Mouse (Mus musculus): ENCODE measurements around the gene Ddx3x.
"Not testable (repeated sequence)": the region's sequence is repeated elsewhere in the genome, so short reads cannot be mapped to it uniquely, and the experiment has no call there.

Gene Ddx3x

GRCm38 (mm10) chrX:13281329-13282088, 739 bp downstream of the Ddx3x start:
- peak; percentile 82 for DNase-seq

- no peak for DNase-seq
Measured at GRCm38 (mm10) chrX:13282089-13282850, 1.5 kb downstream of the Ddx3x start.

- no peak for DNase-seq
Measured at GRCm38 (mm10) chrX:13285772-13286171, 5.0 kb downstream of the Ddx3x start.

GRCm38 (mm10) chrX:13294505-13295228, 13.9 kb downstream of the Ddx3x start:
- DNase-seq = no peak

GRCm38 (mm10) chrX:13295229-13295571, 14.4 kb downstream of the Ddx3x start:
- no peak for DNase-seq

- not testable (repeated sequence) for DNase-seq
Measured at GRCm38 (mm10) chrX:13296241-13296640, 15.5 kb downstream of the Ddx3x start.

GRCm38 (mm10) chrX:13306190-13306589, 25.4 kb downstream of the Ddx3x start:
- DNase-seq = no peak

GRCm38 (mm10) chrX:13311396-13311795, 30.6 kb downstream of the Ddx3x start:
- no peak for DNase-seq

GRCm38 (mm10) chrX:13329611-13330010, 48.8 kb downstream of the Ddx3x start:
- DNase-seq = no peak

Measured in liver (tissue).